Mouse (Mus musculus) liver, embryonic 11.5 days (tissue): Measurements from ENCODE around the gene Fndc5. TPM values are rescaled to one million over a fixed set of nuclear protein-coding genes. Genes with fewer than 3 reads are reported as not detected.

Source experiments
- ATAC-seq: fragments of 200-750 bp; cut with Nextera tagmentation; replicated peaks from 2 replicates; pipeline ENCODE4 v1.8.0; 2017; ENCODE audit warnings: moderate number of reproducible peaks, mild to moderate bottlenecking, moderate TSS enrichment, moderate library complexity; ENCODE audit not compliant: low FRiP score
- DNase-seq: peaks from one replicate; pipeline ENCODE4 v3.0.0-alpha.2; 2017; ENCODE audit warnings: low spot score
- H3K27ac ChIP-seq: fragments of 300-500 bp; sonication (generic); 2 replicates; pipeline ENCODE4 v1.5.1; 2014; ENCODE audit warnings: mild to moderate bottlenecking, low read depth, low read length, control low read depth
- H3K27me3 ChIP-seq: fragments of 300-500 bp; sonication (generic); replicated peaks from 2 replicates; pipeline ENCODE4 v1.6.1; 2014; ENCODE audit warnings: low read length, mixed read lengths; ENCODE audit not compliant: control insufficient read depth, insufficient read depth
- H3K36me3 ChIP-seq: fragments of 300-500 bp; sonication (generic); 2 replicates; pipeline ENCODE4 v1.6.1; 2014; ENCODE audit warnings: mild to moderate bottlenecking, low read length, moderate library complexity, mixed read lengths; ENCODE audit not compliant: control insufficient read depth, insufficient read depth
- H3K4me1 ChIP-seq: fragments of 300-500 bp; sonication (generic); replicated peaks from 2 replicates; pipeline ENCODE4 v1.6.1; 2014; ENCODE audit warnings: low read length, mixed read lengths; ENCODE audit not compliant: control insufficient read depth, insufficient read depth
- H3K4me2 ChIP-seq: fragments of 300-500 bp; sonication (generic); 2 replicates; pipeline ENCODE4 v1.6.1; 2014; ENCODE audit warnings: mild to moderate bottlenecking, control low read depth, moderate library complexity
- H3K4me3 ChIP-seq: fragments of 300-500 bp; sonication (generic); 2 replicates; pipeline ENCODE4 v1.5.1; 2014; ENCODE audit warnings: low read depth, low read length, control low read depth
- H3K9ac ChIP-seq: fragments of 300-500 bp; sonication (generic); 2 replicates; pipeline ENCODE4 v1.6.1; 2014; ENCODE audit warnings: low read depth, low read length, control low read depth
- H3K9me3 ChIP-seq: fragments of 300-500 bp; sonication (generic); 2 replicates; pipeline ENCODE4 v1.6.1; 2016; ENCODE audit warnings: low read length, inconsistent platforms, mixed read lengths; ENCODE audit not compliant: control insufficient read depth
- WGBS: fragments of 180-500 bp; shearing (Covaris S2); extraction: QIAGEN DNeasy Blood & Tissue Kit; methylation state at CpG from one replicate; pipeline ENCODE4 v1.1.7; 2014; 5-methylcytosine and 5-hydroxymethylcytosine counted together
- polyA plus RNA-seq: library from polyadenylated mRNA; unstranded; fragments of >200 nt; fragmentation: Nextera tagmentation; extraction: Ambion mirVana; gene quantifications from 2 replicates; pipeline ENCODE4 v1.2.1, GENCODE M21; 2014

The Fndc5 gene
- polyA plus RNA-seq, 1 experiment from 2014 or later: 1.8 TPM

DNA sequence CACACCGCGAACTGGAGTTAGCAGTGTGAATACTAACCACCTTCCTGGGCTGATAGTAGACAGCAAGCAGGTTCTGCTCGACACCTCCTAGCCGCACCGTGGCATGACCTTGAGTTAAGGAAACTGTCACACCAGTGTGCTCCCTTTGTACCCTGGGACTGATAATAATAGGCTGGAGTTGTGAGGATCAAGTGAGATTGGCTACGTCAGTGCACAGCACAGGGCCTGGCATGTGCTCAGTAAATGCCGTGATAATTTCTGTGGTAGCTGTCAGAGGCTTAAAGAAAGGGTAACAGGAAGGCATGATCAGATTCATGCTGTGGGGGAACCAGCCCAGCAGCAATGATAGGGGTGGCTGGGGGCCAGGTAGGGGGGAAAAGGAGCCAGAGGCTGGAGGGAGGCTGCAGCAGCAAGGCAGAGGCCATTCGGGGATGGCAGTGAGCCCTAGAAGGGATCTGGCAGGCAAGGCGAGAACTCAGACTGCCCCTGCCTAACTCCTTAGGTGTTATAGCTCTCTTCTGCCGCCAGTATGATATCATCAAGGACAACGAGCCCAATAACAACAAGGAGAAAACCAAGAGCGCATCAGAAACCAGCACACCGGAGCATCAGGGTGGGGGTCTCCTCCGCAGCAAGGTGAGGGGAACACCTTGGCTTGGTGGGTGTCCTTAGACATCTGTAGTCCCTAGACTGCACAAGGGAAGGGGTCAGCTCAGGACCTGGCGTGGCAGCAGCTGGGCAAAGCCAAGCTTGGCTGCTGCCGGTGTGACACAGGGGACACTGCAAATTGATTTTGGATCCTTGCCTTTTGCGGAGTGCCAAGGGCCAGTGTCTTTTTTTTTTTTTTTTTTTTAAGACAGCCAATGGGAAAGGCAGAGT is 5.0 kb downstream of the Fndc5 start:
- WGBS: 64% methylated on average over 17 of the region's 17 CpGs
- H3K4me1 ChIP-seq: peaks cover 44% of the 10 kb centered on the region

DNA sequence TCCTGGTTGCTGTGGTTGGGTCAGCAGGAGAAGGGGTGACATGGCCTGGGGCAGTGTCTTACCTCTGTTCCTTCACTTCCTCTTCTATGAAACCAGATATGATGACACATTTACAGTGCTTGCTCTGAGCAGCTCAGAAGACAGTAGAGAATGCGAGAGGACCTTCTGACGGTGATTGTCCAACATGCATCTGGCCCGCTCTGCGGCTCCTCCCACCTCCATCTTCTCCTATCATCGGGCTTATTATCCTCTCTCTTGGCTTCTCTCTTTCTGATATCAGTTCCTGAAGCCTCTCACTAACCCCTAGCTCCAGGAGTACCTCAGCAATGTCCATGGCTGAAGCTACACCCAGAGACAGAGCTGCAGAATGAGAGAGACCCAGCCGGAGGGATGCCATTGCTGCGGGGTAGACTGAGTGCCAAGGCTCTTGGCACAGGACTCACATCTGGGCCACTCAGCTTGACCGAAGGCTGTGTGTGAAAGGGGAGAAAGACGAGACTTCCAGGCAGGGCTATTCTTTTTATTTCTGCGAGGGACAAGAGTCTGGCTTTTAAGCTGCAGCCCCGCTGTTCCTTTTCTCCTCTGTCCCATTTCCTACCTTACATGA is 5.7 kb downstream of the Fndc5 start:
- no peaks in the 10 kb centered on the region for H3K9me3 ChIP-seq
- H3K4me3 ChIP-seq: no peak overlapping the region
- peaks cover 39% of the 10 kb centered on the region for H3K4me1 ChIP-seq
- no peak for ATAC-seq
- no peak overlapping the region for H3K27ac ChIP-seq
- H3K4me2 ChIP-seq: no peak overlapping the region
- no peak overlapping the region for H3K9ac ChIP-seq
- no peaks in the 10 kb centered on the region for H3K36me3 ChIP-seq
- H3K27me3 ChIP-seq: peaks cover 10% of the 10 kb centered on the region
- WGBS: 84% methylated on average over 11 of the region's 11 CpGs
- no peak for DNase-seq

More for the DNA sequence above, 5.0 kb downstream of the Fndc5 start:
- DNase-seq (peak; percentile 35), ATAC-seq (peak; percentile 50)
- H3K9me3 ChIP-seq: no peaks in the 10 kb centered on the region
- peak overlapping the region; percentile 41; the same call in 1 of the 2 replicates for H3K27ac ChIP-seq
- no peaks in the 10 kb centered on the region for H3K36me3 ChIP-seq
- no peak overlapping the region for H3K9ac ChIP-seq
- H3K27me3 ChIP-seq: peaks cover 18% of the 10 kb centered on the region
- no peak overlapping the region for H3K4me3 ChIP-seq
- peak overlapping the region; percentile 34; the same call in 1 of the 2 replicates for H3K4me2 ChIP-seq

GRCm38 (mm10) chr4:129143509-129143908 is 6.7 kb downstream of the Fndc5 start:
- Histone ChIP-seq H3K36me3 (no peaks in the 10 kb centered on the region), H3K27me3 (peaks cover 2% of the 10 kb centered on the region), H3K9ac (no peak overlapping the region), H3K4me2 (no peak overlapping the region), H3K27ac (no peak overlapping the region), H3K4me3 (no peak overlapping the region), H3K9me3 (no peaks in the 10 kb centered on the region), H3K4me1 (peaks cover 38% of the 10 kb centered on the region)
- DNase-seq (no peak), ATAC-seq (no peak)
- WGBS: 69% methylated on average over 5 of the region's 5 CpGs

DNA sequence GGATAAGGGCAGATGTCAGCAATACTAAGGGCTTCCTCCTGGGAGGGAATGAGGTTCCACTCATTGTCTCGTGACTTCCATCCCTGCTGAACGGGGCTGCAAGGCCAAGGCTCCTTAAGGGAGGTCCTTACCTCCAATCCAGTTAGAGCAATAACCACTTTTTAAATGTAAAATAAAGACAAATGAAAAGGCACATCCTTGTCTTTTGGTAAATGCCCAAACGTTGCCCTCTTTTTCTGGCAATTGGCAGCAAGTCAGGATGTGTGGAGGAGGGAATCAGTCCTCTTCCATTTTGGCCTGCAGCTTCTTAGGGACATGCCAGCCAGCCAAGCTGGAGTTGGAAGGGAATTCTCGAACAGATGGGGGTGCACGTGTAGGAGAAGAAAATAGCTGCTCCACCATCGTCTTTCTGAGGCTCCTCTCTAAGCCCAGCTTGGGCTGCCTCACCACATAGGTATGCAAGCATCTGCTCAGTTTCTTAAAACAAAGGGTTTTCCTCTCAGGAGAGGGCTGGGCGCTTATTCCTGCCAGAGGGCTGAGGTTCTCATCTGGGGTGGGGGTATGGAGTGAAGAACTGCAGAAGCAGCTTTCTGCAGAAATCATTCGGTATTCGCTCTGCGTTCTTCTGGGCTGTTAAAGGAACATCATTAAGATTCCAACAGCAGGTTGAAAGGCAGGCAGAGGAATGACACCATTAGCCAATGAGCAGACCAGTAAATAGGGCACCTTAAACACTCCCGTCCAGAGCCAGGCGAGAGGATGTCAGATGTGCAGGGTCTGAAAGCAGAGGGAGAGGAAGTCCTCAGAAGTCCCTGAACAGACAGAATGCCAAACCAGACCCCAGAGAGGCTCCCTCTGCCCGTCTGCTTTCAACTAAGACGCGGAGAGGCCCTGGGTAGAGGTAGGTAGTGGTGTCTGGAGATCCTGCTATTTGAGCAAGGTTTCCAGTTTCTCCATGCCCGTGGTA is 7.9 kb downstream of the Fndc5 start:
- WGBS: 70% methylated on average over 16 of the region's 16 CpGs
- no peaks in the 10 kb centered on the region; the same call in 1 of the 2 replicates for H3K36me3 ChIP-seq
- no peak overlapping the region for H3K4me3 ChIP-seq
- no peaks in the 10 kb centered on the region for H3K27me3 ChIP-seq
- no peak overlapping the region for H3K27ac ChIP-seq
- peaks cover 26% of the 10 kb centered on the region for H3K4me1 ChIP-seq
- DNase-seq: no peak
- H3K9me3 ChIP-seq: no peaks in the 10 kb centered on the region
- no peak for ATAC-seq
- no peak overlapping the region for H3K4me2 ChIP-seq
- H3K9ac ChIP-seq: no peak overlapping the region

- Histone ChIP-seq H3K9me3 (no peaks in the 10 kb centered on the region), H3K4me2 (no peak overlapping the region), H3K36me3 (no peaks in the 10 kb centered on the region; the same call in 1 of the 2 replicates), H3K27ac (no peak overlapping the region), H3K9ac (no peak overlapping the region), H3K4me3 (no peak overlapping the region), H3K4me1 (peaks cover 19% of the 10 kb centered on the region), H3K27me3 (no peaks in the 10 kb centered on the region)
- 61% methylated on average over 4 of the region's 4 CpGs for WGBS
- DNase-seq: no peak
- ATAC-seq: no peak
Observed at GRCm38 (mm10) chr4:129145411-129145810, 8.6 kb downstream of the Fndc5 start.

DNA sequence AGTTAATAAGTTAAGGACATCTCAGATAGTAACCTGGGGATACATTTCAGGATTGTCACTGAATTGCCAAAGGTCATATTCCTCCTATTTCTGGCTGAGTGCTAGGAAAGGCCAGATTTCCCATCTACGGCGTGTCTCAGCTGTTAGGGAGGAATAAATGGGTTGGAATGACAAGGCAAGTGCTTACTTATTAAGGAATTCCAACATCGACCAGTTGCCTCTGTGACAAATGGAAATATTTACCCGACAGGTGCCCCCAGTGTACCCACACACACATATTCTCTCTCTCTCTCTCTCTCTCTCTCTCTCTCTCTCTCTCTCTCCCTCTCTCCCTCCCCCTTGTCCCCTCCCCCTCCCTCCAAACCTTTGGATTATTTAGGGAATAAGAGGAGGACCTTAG is 9.1 kb downstream of the Fndc5 start:
- no peaks in the 10 kb centered on the region; the same call in 1 of the 2 replicates for H3K36me3 ChIP-seq
- 79% methylated on average over 4 of the region's 4 CpGs for WGBS
- ATAC-seq (no peak), DNase-seq (no peak)
- no peaks in the 10 kb centered on the region for H3K27me3 ChIP-seq
- no peak overlapping the region for H3K27ac ChIP-seq
- H3K9ac ChIP-seq: no peak overlapping the region
- no peak overlapping the region for H3K4me3 ChIP-seq
- no peaks in the 10 kb centered on the region for H3K9me3 ChIP-seq
- H3K4me2 ChIP-seq: no peak overlapping the region
- peaks cover 14% of the 10 kb centered on the region for H3K4me1 ChIP-seq

DNA sequence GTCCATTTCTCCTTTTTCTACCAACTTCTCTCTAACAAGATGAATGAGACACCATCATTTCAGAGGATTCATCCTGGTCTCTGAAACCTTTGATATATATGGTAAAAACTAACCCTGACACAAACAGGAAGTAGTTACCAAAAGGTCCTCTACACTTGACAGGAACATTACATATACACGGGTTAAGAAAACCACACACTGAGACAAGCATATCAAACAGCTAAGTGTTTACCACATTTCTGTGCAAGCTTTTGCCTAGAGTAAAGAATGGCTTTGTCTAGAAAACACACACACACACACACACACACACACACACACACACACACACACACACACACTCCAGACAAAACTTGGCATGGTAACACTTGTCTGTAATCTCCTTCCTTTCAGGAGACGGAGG is 9.6 kb downstream of the Fndc5 start:
- H3K27ac ChIP-seq: no peak overlapping the region
- no peaks in the 10 kb centered on the region for H3K9me3 ChIP-seq
- ATAC-seq (no peak), DNase-seq (no peak)
- H3K9ac ChIP-seq: no peak overlapping the region
- H3K4me3 ChIP-seq: no peak overlapping the region
- H3K27me3 ChIP-seq: no peaks in the 10 kb centered on the region
- peaks cover under 1% of the 10 kb centered on the region; the same call in 1 of the 2 replicates for H3K36me3 ChIP-seq
- H3K4me1 ChIP-seq: peaks cover 9% of the 10 kb centered on the region
- H3K4me2 ChIP-seq: no peak overlapping the region
- WGBS: 45% methylated on average over 2 of the region's 2 CpGs

- H3K27ac ChIP-seq: no peak overlapping the region
- H3K4me3 ChIP-seq: no peak overlapping the region
- H3K4me1 ChIP-seq: no peaks in the 10 kb centered on the region; the same call in none of the 2 replicates
- no peaks in the 10 kb centered on the region for H3K27me3 ChIP-seq
- H3K4me2 ChIP-seq: no peak overlapping the region
- H3K9ac ChIP-seq: no peak overlapping the region
- 80% methylated on average over 13 of the region's 13 CpGs for WGBS
- no peaks in the 10 kb centered on the region for H3K9me3 ChIP-seq
- no peak for ATAC-seq
- DNase-seq: no peak
- H3K36me3 ChIP-seq: peaks cover 9% of the 10 kb centered on the region; the same call in 1 of the 2 replicates
Observed at GRCm38 (mm10) chr4:129147552-129148103, 10.8 kb downstream of the Fndc5 start.
